Mouse (Mus musculus): ENCODE data around the gene Tnni3. TPM values are rescaled to one million over a fixed set of nuclear protein-coding genes. Genes with fewer than 3 reads are reported as not detected.

The Tnni3 gene
- total and polyA plus RNA-seq, 3 experiments = 328 to 353 TPM; not detected in 1

- TF ChIP-seq MAZ (IDR thresholded peaks at IDR 0.05; ENCODE audit: low read depth, low read length) = no peak
- no peak for TF ChIP-seq MYB (IDR thresholded peaks at IDR 0.05; ENCODE audit: low read depth, low read length)
- no peak for TF ChIP-seq UBTF (IDR thresholded peaks at IDR 0.05; ENCODE audit: borderline replicate concordance, insufficient read depth, low read depth, low read length)
- peak; percentile 70 for TF ChIP-seq GATA1 (IDR thresholded peaks at IDR 0.05; ENCODE audit: low read depth, low read length)
- TF ChIP-seq ZC3H11A (IDR thresholded peaks at IDR 0.05; ENCODE audit: low read depth, low read length) = no peak
- no peak for TF ChIP-seq ZKSCAN1 (IDR thresholded peaks at IDR 0.05; ENCODE audit: low read depth, low read length)
Measured at GRCm38 (mm10) chr7:4493991-4494390, 30.0 kb downstream of the Tnni3 start (continued).

GRCm38 (mm10) chr7:4492284-4493224, 31.5 kb downstream of the Tnni3 start:
- no peaks in the 10 kb centered on the region for H3K9me3 ChIP-seq (replicated peaks; ENCODE audit: insufficient read depth, low read length)
- H3K4me1 ChIP-seq (ENCODE audit: control insufficient read depth in 1 of 2, insufficient read depth in 2 of 2, low read length in 2 of 2) = peaks cover 3 to 40% of the 10 kb centered on the region in 2 experiments
- no peaks in the 10 kb centered on the region for H3K27me3 ChIP-seq (ENCODE audit: control insufficient read depth in 1 of 2, insufficient read depth in 2 of 2, low read length in 2 of 2)
- DNase-seq (ENCODE audit: low read depth, low spot score) = no peak
- peaks cover 20% of the 10 kb centered on the region for H3K79me2 ChIP-seq (ENCODE audit: control insufficient read depth, insufficient read depth, low read length, poor library complexity)
- H3K9ac ChIP-seq (ENCODE audit: control insufficient read depth, low read depth, low read length, poor library complexity, severe bottlenecking) = no peak overlapping the region
- no peak overlapping the region for H3K27ac ChIP-seq (ENCODE audit: control insufficient read depth, low read depth, low read length)
- no peak overlapping the region for H3K4me3 ChIP-seq (ENCODE audit: control insufficient read depth in 1 of 2, insufficient read depth in 1 of 2, low read depth in 2 of 2, low read length in 2 of 2)
- peaks cover 10 to 34% of the 10 kb centered on the region in 2 experiments for H3K36me3 ChIP-seq (ENCODE audit: control insufficient read depth in 1 of 2, insufficient read depth in 2 of 2, low read length in 2 of 2)
- no peak for TF ChIP-seq CHD2 (IDR thresholded peaks at IDR 0.05; ENCODE audit: low read length)
- TF ChIP-seq GABPA (IDR thresholded peaks at IDR 0.05; ENCODE audit: low read depth, low read length) = no peak
- TF ChIP-seq UBTF (IDR thresholded peaks at IDR 0.05; ENCODE audit: borderline replicate concordance, insufficient read depth, low read depth, low read length) = no peak
- no peak for TF ChIP-seq MAZ (IDR thresholded peaks at IDR 0.05; ENCODE audit: low read depth, low read length)
- no peak for TF ChIP-seq RAD21 (IDR thresholded peaks at IDR 0.05; ENCODE audit: low read depth, low read length)
- no peak for TF ChIP-seq POLR2AphosphoS5 (IDR thresholded peaks at IDR 0.05; ENCODE audit: borderline replicate concordance, low read depth, low read length)
- no peak for TF ChIP-seq MYB (IDR thresholded peaks at IDR 0.05; ENCODE audit: low read depth, low read length)
- no peak for TF ChIP-seq MAFK (IDR thresholded peaks at IDR 0.05; ENCODE audit: borderline replicate concordance, low read depth, low read length)
- TF ChIP-seq GATA1 (IDR thresholded peaks at IDR 0.05; ENCODE audit: low read depth, low read length) = no peak
- TF ChIP-seq MXI1 (IDR thresholded peaks at IDR 0.05; ENCODE audit: low read depth, low read length) = no peak
- no peak for TF ChIP-seq KAT2A (conservative IDR thresholded peaks at IDR 0.05; ENCODE audit: low read depth, low read length)
- no peak for TF ChIP-seq TAL1 (IDR thresholded peaks at IDR 0.05; ENCODE audit: low read length)

GRCm38 (mm10) chr7:4491308-4491707, 32.7 kb downstream of the Tnni3 start:
- Histone ChIP-seq H3K9ac (ENCODE audit: control insufficient read depth, low read depth, low read length, poor library complexity, severe bottlenecking) (no peak overlapping the region), H3K27me3 (ENCODE audit: control insufficient read depth in 1 of 2, insufficient read depth in 2 of 2, low read length in 2 of 2) (no peaks in the 10 kb centered on the region), H3K79me2 (ENCODE audit: control insufficient read depth, insufficient read depth, low read length, poor library complexity) (peaks cover 13% of the 10 kb centered on the region), H3K27ac (ENCODE audit: control insufficient read depth, low read depth, low read length) (no peak overlapping the region), H3K36me3 (ENCODE audit: control insufficient read depth in 1 of 2, insufficient read depth in 2 of 2, low read length in 2 of 2) (peaks cover 8 to 34% of the 10 kb centered on the region in 2 experiments), H3K4me1 (ENCODE audit: control insufficient read depth in 1 of 2, insufficient read depth in 2 of 2, low read length in 2 of 2) (peaks cover 3 to 40% of the 10 kb centered on the region in 2 experiments), H3K4me3 (ENCODE audit: control insufficient read depth in 1 of 2, insufficient read depth in 1 of 2, low read depth in 2 of 2, low read length in 2 of 2) (no peak overlapping the region), H3K9me3 (replicated peaks; ENCODE audit: insufficient read depth, low read length) (no peaks in the 10 kb centered on the region)
- no peak for DNase-seq (ENCODE audit: low read depth, low spot score)
- no peak for TF ChIP-seq TBP (IDR thresholded peaks at IDR 0.05; ENCODE audit: low read depth, low read length)

Measured in MEL (cell line).